Mouse (Mus musculus) spleen, postnatal 4 days (tissue): Measurements from ENCODE around the gene Ulk4.

Source experiments
- DNase-seq, 2 experiments: peaks; one replicate each; pipeline ENCODE4 v3.0.0; 2022; ENCODE audit warnings: low spot score in 2 of 2

The Ulk4 gene

GRCm38 (mm10) chr9:120984509-120984908 lies 292.5 kb downstream of the Ulk4 start:
- DNase-seq: no peak

- DNase-seq: no peak
Observed at GRCm38 (mm10) chr9:120983849-120984248, 293.1 kb downstream of the Ulk4 start.

GRCm38 (mm10) chr9:120981777-120982176 lies 295.2 kb downstream of the Ulk4 start:
- DNase-seq: no peak

GRCm38 (mm10) chr9:120976856-120977255 lies 300.1 kb downstream of the Ulk4 start:
- no peak for DNase-seq

GRCm38 (mm10) chr9:120976158-120976557 lies 300.8 kb downstream of the Ulk4 start:
- no peak for DNase-seq

- no peak for DNase-seq
Observed at GRCm38 (mm10) chr9:120974209-120974608, 302.8 kb downstream of the Ulk4 start.

GRCm38 (mm10) chr9:120973026-120973515 lies 303.9 kb downstream of the Ulk4 start:
- no peak for DNase-seq

GRCm38 (mm10) chr9:120965007-120965406 lies 312.0 kb downstream of the Ulk4 start:
- DNase-seq: no peak

GRCm38 (mm10) chr9:120964224-120964623 lies 312.8 kb downstream of the Ulk4 start:
- DNase-seq: no peak

- no peak for DNase-seq
Observed at GRCm38 (mm10) chr9:120963720-120964119, 313.3 kb downstream of the Ulk4 start.

- no peak for DNase-seq
Observed at GRCm38 (mm10) chr9:120963104-120963503, 313.9 kb downstream of the Ulk4 start.

GRCm38 (mm10) chr9:120961969-120962700 lies 314.9 kb downstream of the Ulk4 start:
- no peak for DNase-seq

GRCm38 (mm10) chr9:120961466-120961865 lies 315.5 kb downstream of the Ulk4 start:
- DNase-seq: no peak

GRCm38 (mm10) chr9:120960611-120961010 lies 316.4 kb downstream of the Ulk4 start:
- no peak for DNase-seq

- DNase-seq: no peak
Observed at GRCm38 (mm10) chr9:120959225-120959624, 317.8 kb downstream of the Ulk4 start.

GRCm38 (mm10) chr9:120958560-120958959 lies 318.4 kb downstream of the Ulk4 start:
- no peak for DNase-seq

GRCm38 (mm10) chr9:120958051-120958450 lies 318.9 kb downstream of the Ulk4 start:
- no peak for DNase-seq

- no peak for DNase-seq
Observed at GRCm38 (mm10) chr9:120951947-120952346, 325.1 kb downstream of the Ulk4 start.

- DNase-seq: no peak
Observed at GRCm38 (mm10) chr9:120950761-120951160, 326.2 kb downstream of the Ulk4 start.

- no peak for DNase-seq
Observed at GRCm38 (mm10) chr9:120948832-120949231, 328.2 kb downstream of the Ulk4 start.

GRCm38 (mm10) chr9:120946131-120946530 lies 330.9 kb downstream of the Ulk4 start:
- DNase-seq: no peak

- DNase-seq: no peak
Observed at GRCm38 (mm10) chr9:120944211-120944610, 332.8 kb downstream of the Ulk4 start.

- no peak for DNase-seq
Observed at GRCm38 (mm10) chr9:120943757-120944156, 333.2 kb downstream of the Ulk4 start.

GRCm38 (mm10) chr9:120940858-120941257 lies 336.1 kb downstream of the Ulk4 start:
- no peak for DNase-seq
